Mouse (Mus musculus): Measurements from ENCODE around the gene Josd2.

GRCm38 (mm10) chr7:44444886-44445527 lies 22.8 kb upstream of the Josd2 start:
- TF ChIP-seq CTCF (IDR thresholded peaks at IDR 0.05; ENCODE audit: low read depth), result no peak
- TF ChIP-seq EP300 (IDR thresholded peaks at IDR 0.05; ENCODE audit: low read depth), result no peak
